Mouse (Mus musculus) liver, embryonic 14.5 days (tissue): ENCODE data around the gene Pdzd9.

ENCODE experiments used
- CTCF ChIP-seq: IDR thresholded peaks from 2 replicates; pipeline ENCODE4 v1.5.1; 2016; ENCODE audit warnings: antibody characterized with exemption, low read depth, control low read depth
- EP300 ChIP-seq: IDR thresholded peaks from 2 replicates; pipeline ENCODE4 v1.6.1; 2016; ENCODE audit warnings: antibody characterized with exemption, low read depth

GRCm38 (mm10) chr7:120679023-120679422 lies 8.9 kb upstream of the Pdzd9 start:
- TF ChIP-seq EP300 = no peak
- no peak for TF ChIP-seq CTCF
